In the genomic region with DNA sequence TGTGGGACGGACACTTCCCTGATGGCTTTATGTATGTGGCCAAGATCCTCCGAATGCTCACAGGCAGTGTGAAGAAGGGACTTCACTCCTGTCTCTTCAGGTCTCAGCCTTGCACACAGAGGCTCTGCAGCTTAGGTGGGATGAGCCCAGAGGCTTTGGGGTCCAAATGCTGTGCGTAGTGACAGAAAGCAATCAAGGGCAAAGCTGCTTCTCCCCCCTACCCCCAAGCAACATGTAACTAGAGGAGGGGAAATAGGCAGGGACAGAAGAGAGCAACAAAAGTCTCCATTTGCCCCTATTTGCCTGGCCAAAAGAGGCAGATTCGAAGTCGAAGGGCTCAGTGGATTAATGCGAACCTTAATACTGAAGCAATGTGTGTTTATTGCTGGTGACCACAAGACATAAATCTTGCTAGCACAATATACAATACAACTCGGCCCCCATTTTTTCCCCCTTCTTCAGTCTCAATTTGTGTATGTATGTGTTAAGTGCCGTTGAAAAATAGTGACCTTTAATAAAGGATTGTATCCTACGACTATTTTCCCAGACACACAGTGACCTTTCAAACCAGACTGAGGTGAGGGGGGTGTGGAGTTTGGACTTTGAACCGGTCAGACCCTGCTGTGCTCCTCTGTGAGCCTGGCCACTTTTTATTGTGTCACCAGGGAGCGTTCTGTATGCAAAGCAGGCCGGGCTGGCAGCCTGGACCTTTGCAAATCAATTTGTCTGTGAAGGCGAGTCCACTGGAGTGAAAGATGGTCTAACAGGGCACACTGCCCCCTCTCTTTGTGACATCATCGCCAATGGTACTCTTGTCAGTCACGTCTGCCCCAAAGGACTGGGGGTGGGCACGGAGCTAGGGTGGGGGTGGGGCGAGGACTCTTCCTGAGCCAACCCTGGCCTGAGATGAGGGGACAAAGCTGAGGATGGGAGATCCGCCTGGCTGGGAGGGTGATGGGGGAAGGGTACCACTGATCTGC, we compare ENCODE assay signal across 10 mouse cellular contexts.
A peak's percentile ranks its signal among the peaks of the same experiment; 100 is the strongest.
DNase-seq lines count a peak whose midpoint lies in the region; ATAC-seq lines count a peak whose summit lies in the region.
"Had no signal": no experiment of that assay in that cellular context is flagged by ENCODE, and none has a peak within 500 bp of the region (broad histone marks: within the 10 kb centered on the region; RNA-seq: fewer than 3 reads in every experiment).

No protein-coding gene starts in this region.

- H3K4me3 ChIP-seq in intestine, embryonic 16.5 days (ENCODE audit: low read length): no peak overlapping the region
- H3K4me3 ChIP-seq in liver, embryonic 11.5 days (ENCODE audit: low read depth, low read length): no peak overlapping the region
- H3K4me3 ChIP-seq: erythroblast, embryonic 14.5 days had no signal

- H3K27me3 ChIP-seq in intestine, embryonic 16.5 days (replicated peaks; ENCODE audit: control insufficient read depth, insufficient read depth, low read length): no peaks in the 10 kb centered on the region
- H3K27me3 ChIP-seq in liver, embryonic 11.5 days (replicated peaks; ENCODE audit: control insufficient read depth, insufficient read depth, low read length): no peaks in the 10 kb centered on the region; the same call in none of the 2 replicates

- no peak overlapping the region for H3K4me2 ChIP-seq in intestine, embryonic 16.5 days (ENCODE audit: low read depth, low read length)
- H3K4me2 ChIP-seq in liver, embryonic 11.5 days: peak overlapping the region; percentile 13; the same call in 1 of the 2 replicates

- WGBS in intestine, embryonic 16.5 days: 33% methylated on average over 18 of the region's 18 CpGs
- WGBS in liver, embryonic 11.5 days: 41% methylated on average over 18 of the region's 18 CpGs

- no peaks in the 10 kb centered on the region for H3K9me3 ChIP-seq in intestine, embryonic 16.5 days (ENCODE audit: control insufficient read depth, low read length)
- H3K9me3 ChIP-seq in liver, embryonic 11.5 days (ENCODE audit: control insufficient read depth, low read length): no peaks in the 10 kb centered on the region

- intact Hi-C loops in heart, postnatal 36 days (cut with DNase I): no loop called here

- H3K36me3 ChIP-seq in intestine, embryonic 16.5 days (ENCODE audit: control insufficient read depth, insufficient read depth, low read length): no peaks in the 10 kb centered on the region
- no peaks in the 10 kb centered on the region for H3K36me3 ChIP-seq in liver, embryonic 11.5 days (ENCODE audit: control insufficient read depth, insufficient read depth, low read length)

- H3K4me1 ChIP-seq in intestine, embryonic 16.5 days (ENCODE audit: control insufficient read depth, insufficient read depth, low read length): peaks cover 7% of the 10 kb centered on the region
- H3K4me1 ChIP-seq in liver, embryonic 11.5 days (replicated peaks; ENCODE audit: control insufficient read depth, insufficient read depth, low read length): 0 out of 2 replicates have a peak, but pooled peaks cover 2% of the 10 kb centered on the region

- peak; percentile 72 for DNase-seq in heart, adult 11 months
- DNase-seq in heart, postnatal 36 days: no peak
- DNase-seq in liver, embryonic 11.5 days (ENCODE audit: low spot score): peak; percentile 46
- peak; percentile 70 for DNase-seq in retina, embryonic 14.5 days (ENCODE audit: low spot score)
- no peak for DNase-seq in layer of hippocampus, adult 9-10 months (ENCODE audit: low spot score)
- DNase-seq: layer of hippocampus, postnatal 36 days had no signal

- no peak overlapping the region for H3K9ac ChIP-seq in intestine, embryonic 16.5 days (ENCODE audit: low read depth, low read length)
- no peak overlapping the region for H3K9ac ChIP-seq in liver, embryonic 11.5 days (ENCODE audit: low read depth, low read length)

- no peak overlapping the region for H3K27ac ChIP-seq in intestine, embryonic 16.5 days (ENCODE audit: low read length)
- no peak overlapping the region for H3K27ac ChIP-seq in liver, embryonic 11.5 days (ENCODE audit: low read depth, low read length)

- ATAC-seq in intestine, embryonic 16.5 days: peak; percentile 81
- ATAC-seq in liver, embryonic 11.5 days (replicated peaks; ENCODE audit: low FRiP score): peak; percentile 69; the same call in 1 of the 2 replicates
- ATAC-seq in inflammation-experienced regulatory T-cells, adult 6 months: no peak
- ATAC-seq in granulocyte monocyte progenitor cell, adult 5-6 weeks (replicated peaks; ENCODE audit: poor library complexity, severe bottlenecking): no peak

Comparison
In these comparisons a context has a peak if more than half of its experiments do, and no peak if none do; other contexts are left out.
1. DNase-seq: peak in heart, adult 11 months (single experiment), liver, embryonic 11.5 days (single experiment) and retina, embryonic 14.5 days (single experiment); none in heart, postnatal 36 days (0 of 2) and layer of hippocampus, adult 9-10 months (single experiment).
2. ATAC-seq: peak in intestine, embryonic 16.5 days (single experiment) and liver, embryonic 11.5 days (single experiment); none in inflammation-experienced regulatory T-cells, adult 6 months (single experiment) and granulocyte monocyte progenitor cell, adult 5-6 weeks (single experiment).